Mouse (Mus musculus) ES-Bruce4 (cell line): ENCODE data around the gene Dnmbp. TPM values are rescaled to one million over a fixed set of nuclear protein-coding genes. Genes with fewer than 3 reads are reported as not detected.

Source experiments
- H3K27ac ChIP-seq: 2 replicates; pipeline ENCODE4 v1.5.1; 2012; ENCODE audit warnings: low read length, inconsistent platforms; ENCODE audit not compliant: insufficient read depth
- H3K27me3 ChIP-seq: 2 replicates; pipeline ENCODE4 v1.6.1; 2012; ENCODE audit warnings: mild to moderate bottlenecking, low read length, inconsistent platforms; ENCODE audit not compliant: control insufficient read depth, poor library complexity, insufficient read depth, severe bottlenecking
- H3K36me3 ChIP-seq: 2 replicates; pipeline ENCODE4 v1.6.1; 2012; ENCODE audit warnings: inconsistent platforms, mild to moderate bottlenecking, low read length, moderate library complexity; ENCODE audit not compliant: control insufficient read depth, poor library complexity, insufficient read depth, severe bottlenecking
- H3K4me1 ChIP-seq: one replicate; pipeline ENCODE4 v1.8.1; 2011; ENCODE audit warnings: low read length; ENCODE audit not compliant: control insufficient read depth, insufficient read depth
- H3K4me3 ChIP-seq: 2 replicates; pipeline ENCODE4 v1.5.1; 2011; ENCODE audit warnings: low read depth, mild to moderate bottlenecking, low read length
- H3K9ac ChIP-seq: 2 replicates; pipeline ENCODE4 v1.6.1; 2012; ENCODE audit warnings: low read depth, mild to moderate bottlenecking, inconsistent platforms; ENCODE audit not compliant: poor library complexity, severe bottlenecking
- H3K9me3 ChIP-seq: replicated peaks from 2 replicates; pipeline ENCODE4 v1.6.1; 2012; ENCODE audit warnings: mild to moderate bottlenecking, low read length, inconsistent platforms; ENCODE audit not compliant: control insufficient read depth, poor library complexity, insufficient read depth, severe bottlenecking
- CTCF ChIP-seq: IDR thresholded peaks from one replicate; pipeline ENCODE4 v1.8.1; 2011; ENCODE audit warnings: low read depth, low read length
- EP300 ChIP-seq: IDR thresholded peaks from 2 replicates; pipeline ENCODE4 v1.6.1; 2011; ENCODE audit warnings: low read depth, low read length; ENCODE audit not compliant: insufficient read depth
- POLR2A ChIP-seq: IDR thresholded peaks from one replicate; pipeline ENCODE4 v1.8.1; 2011; ENCODE audit warnings: low read length; ENCODE audit not compliant: insufficient read depth
- polyA plus RNA-seq: library from polyadenylated mRNA; stranded (reverse); fragments of >200 nt; gene quantifications from 2 replicates; pipeline ENCODE4 v1.2.4, GENCODE M21; 2011; ENCODE audit warnings: low read depth; ENCODE audit not compliant: missing spikeins, insufficient read depth, insufficient read length

Gene Dnmbp
- polyA plus RNA-seq, 1 experiment, result 18.6 TPM

GRCm38 (mm10) chr19:43851996-43852630 lies 87.9 kb downstream of the Dnmbp start:
- no peak overlapping the region for H3K4me3 ChIP-seq
- no peak for TF ChIP-seq CTCF
- no peak for TF ChIP-seq EP300
- no peak for TF ChIP-seq POLR2A
- H3K4me1 ChIP-seq, result no peaks in the 10 kb centered on the region
- peak overlapping the region; percentile 1; the same call in 1 of the 2 replicates for H3K9ac ChIP-seq
- H3K9me3 ChIP-seq, result no peaks in the 10 kb centered on the region
- H3K27me3 ChIP-seq, result no peaks in the 10 kb centered on the region
- H3K27ac ChIP-seq, result no peak overlapping the region
- H3K36me3 ChIP-seq, result peaks cover 15% of the 10 kb centered on the region; the same call in 1 of the 2 replicates

DNA sequence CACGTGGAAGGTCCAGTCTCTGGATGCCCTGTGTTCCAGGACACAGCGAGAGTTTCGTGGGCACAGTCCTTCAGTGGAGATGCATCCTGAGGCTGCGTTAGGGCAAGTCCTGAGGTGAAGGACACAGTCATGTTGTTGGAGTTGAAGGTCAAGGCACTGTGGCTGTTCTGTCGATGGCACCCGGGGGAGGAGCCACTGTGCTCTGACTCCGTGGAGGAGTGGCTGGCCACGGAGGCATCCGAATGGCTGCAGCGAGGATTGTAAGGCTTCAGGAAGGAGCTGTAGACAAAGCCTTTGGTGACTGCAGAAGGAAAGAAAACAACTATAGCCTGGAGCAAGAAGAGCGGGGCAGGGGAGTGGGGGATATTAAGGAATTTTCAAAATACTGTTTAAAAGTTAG lies 90.0 kb downstream of the Dnmbp start:
- Histone ChIP-seq H3K4me1 (no peaks in the 10 kb centered on the region), H3K27ac (no peak overlapping the region), H3K4me3 (no peak overlapping the region), H3K9ac (no peak overlapping the region), H3K27me3 (no peaks in the 10 kb centered on the region), H3K9me3 (no peaks in the 10 kb centered on the region), H3K36me3 (peaks cover 8% of the 10 kb centered on the region; the same call in 1 of the 2 replicates)
- TF ChIP-seq EP300 (no peak), CTCF (no peak), POLR2A (no peak)

- Histone ChIP-seq H3K27ac (no peak overlapping the region), H3K9ac (peak overlapping the region; percentile 22), H3K4me3 (peak overlapping the region; percentile 85), H3K9me3 (no peaks in the 10 kb centered on the region), H3K36me3 (peaks cover 2% of the 10 kb centered on the region; the same call in 1 of the 2 replicates), H3K27me3 (no peaks in the 10 kb centered on the region), H3K4me1 (no peaks in the 10 kb centered on the region)
- TF ChIP-seq POLR2A (no peak), EP300 (no peak), CTCF (no peak)
Measured at GRCm38 (mm10) chr19:43847966-43848365, 92.0 kb downstream of the Dnmbp start.

GRCm38 (mm10) chr19:43847056-43847455 lies 92.9 kb downstream of the Dnmbp start:
- Histone ChIP-seq H3K9me3 (no peaks in the 10 kb centered on the region), H3K4me3 (no peak overlapping the region; the same call in 1 of the 2 replicates), H3K9ac (no peak overlapping the region), H3K27me3 (no peaks in the 10 kb centered on the region), H3K36me3 (peaks cover 2% of the 10 kb centered on the region; the same call in 1 of the 2 replicates), H3K27ac (no peak overlapping the region), H3K4me1 (no peaks in the 10 kb centered on the region)
- no peak for TF ChIP-seq POLR2A
- TF ChIP-seq EP300, result no peak
- no peak for TF ChIP-seq CTCF

DNA sequence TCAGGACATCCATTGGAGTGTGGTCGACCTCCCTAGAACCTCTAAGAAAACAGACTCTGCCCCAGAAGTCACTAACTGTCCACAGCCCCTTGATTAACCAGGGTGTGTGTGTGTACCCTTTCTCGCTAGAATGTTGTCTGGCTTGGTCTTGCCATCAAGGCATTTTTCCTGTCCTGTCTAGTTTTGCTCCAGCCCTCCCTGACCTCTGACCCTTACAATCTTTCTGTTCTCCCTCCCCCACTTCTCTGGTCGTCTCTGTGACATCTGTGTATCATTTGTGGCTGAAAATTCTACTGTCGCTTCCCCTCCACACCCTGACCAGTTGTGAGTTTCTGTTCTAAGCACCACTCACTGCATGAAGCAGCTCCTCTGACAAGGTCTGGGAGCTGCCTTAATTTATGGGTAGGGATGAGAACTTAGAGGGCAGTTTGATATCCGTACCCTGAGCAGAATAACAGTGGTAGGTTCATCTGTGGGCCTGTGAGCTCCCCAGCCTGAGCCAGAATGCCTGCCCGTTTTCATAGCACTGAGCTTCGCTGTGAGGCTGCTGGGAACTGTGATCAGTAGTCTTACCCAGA lies 94.6 kb downstream of the Dnmbp start:
- no peaks in the 10 kb centered on the region for H3K9me3 ChIP-seq
- no peaks in the 10 kb centered on the region for H3K4me1 ChIP-seq
- TF ChIP-seq POLR2A (no peak), CTCF (no peak), EP300 (no peak)
- H3K27me3 ChIP-seq, result no peaks in the 10 kb centered on the region
- H3K9ac ChIP-seq, result no peak overlapping the region
- peaks cover 2% of the 10 kb centered on the region; the same call in 1 of the 2 replicates for H3K36me3 ChIP-seq
- H3K4me3 ChIP-seq, result no peak overlapping the region
- H3K27ac ChIP-seq, result no peak overlapping the region

DNA sequence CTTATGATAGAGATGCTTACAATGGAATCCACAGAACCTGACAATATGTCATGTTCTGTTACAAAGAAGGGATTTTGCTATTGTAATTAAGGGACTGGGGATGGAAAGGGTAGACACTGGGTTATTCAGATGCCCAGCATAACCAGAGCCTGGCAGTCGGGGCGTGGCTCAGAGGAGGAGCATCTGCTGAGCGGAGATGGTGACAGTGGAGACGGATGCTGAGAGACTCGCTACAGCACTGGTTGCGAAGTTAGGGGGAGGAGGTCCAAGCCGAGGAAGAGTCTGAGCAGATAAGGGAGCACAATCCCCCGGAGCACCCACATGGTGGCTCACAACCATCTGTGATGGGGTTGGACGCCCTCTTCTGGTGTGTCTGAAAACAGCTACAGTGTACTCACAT lies 96.8 kb downstream of the Dnmbp start:
- TF ChIP-seq EP300 (no peak), POLR2A (no peak), CTCF (no peak)
- Histone ChIP-seq H3K4me3 (no peak overlapping the region), H3K4me1 (no peaks in the 10 kb centered on the region), H3K27me3 (no peaks in the 10 kb centered on the region), H3K36me3 (0 out of 2 replicates have a peak, but pooled peaks cover 2% of the 10 kb centered on the region), H3K9me3 (no peaks in the 10 kb centered on the region), H3K27ac (no peak overlapping the region), H3K9ac (no peak overlapping the region)
